Mouse (Mus musculus): ENCODE measurements around the gene H2-Q4. TPM values are rescaled to one million over a fixed set of nuclear protein-coding genes. Genes with fewer than 3 reads are reported as not detected.
"Not testable (repeated sequence)": the region's sequence is repeated elsewhere in the genome, so short reads cannot be mapped to it uniquely, and the experiment has no call there.

The H2-Q4 gene
- polyA plus RNA-seq, 1 experiment from 2014 or later: 6.0 TPM

DNA sequence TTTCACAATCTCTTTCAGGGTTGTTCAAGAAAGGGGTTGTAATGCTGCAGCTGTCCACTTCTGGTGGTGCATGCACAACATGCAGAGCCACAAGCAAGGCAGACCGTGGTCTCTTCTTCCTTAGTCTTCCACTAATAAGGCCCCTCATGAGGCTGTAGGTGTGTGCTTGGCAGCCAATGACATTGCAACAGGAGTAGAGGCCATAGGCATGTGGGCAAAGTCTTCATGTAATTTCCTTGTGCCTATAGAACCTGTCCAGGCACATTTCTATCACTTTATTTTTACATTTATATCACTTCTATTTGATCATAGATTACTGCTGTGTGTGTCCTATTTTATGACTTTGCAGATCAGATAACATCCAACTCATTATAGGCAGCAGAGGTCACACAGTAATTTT lies 33.6 kb downstream of the H2-Q4 start:
- not testable (repeated sequence) for H3K27me3 ChIP-seq (ENCODE audit: insufficient read depth, low read length); H3K4me2 ChIP-seq; H3K4me1 ChIP-seq (ENCODE audit: insufficient read depth); ATAC-seq (ENCODE audit: insufficient read depth); H3K9me3 ChIP-seq (ENCODE audit: low read depth, low read length); H3K36me3 ChIP-seq (ENCODE audit: insufficient read depth); DNase-seq; H3K4me3 ChIP-seq (ENCODE audit: low read depth, low read length); H3K9ac ChIP-seq; H3K27ac ChIP-seq (ENCODE audit: low read depth)
- no CpG with 5 or more reads among the region's 1 CpGs for WGBS

DNA sequence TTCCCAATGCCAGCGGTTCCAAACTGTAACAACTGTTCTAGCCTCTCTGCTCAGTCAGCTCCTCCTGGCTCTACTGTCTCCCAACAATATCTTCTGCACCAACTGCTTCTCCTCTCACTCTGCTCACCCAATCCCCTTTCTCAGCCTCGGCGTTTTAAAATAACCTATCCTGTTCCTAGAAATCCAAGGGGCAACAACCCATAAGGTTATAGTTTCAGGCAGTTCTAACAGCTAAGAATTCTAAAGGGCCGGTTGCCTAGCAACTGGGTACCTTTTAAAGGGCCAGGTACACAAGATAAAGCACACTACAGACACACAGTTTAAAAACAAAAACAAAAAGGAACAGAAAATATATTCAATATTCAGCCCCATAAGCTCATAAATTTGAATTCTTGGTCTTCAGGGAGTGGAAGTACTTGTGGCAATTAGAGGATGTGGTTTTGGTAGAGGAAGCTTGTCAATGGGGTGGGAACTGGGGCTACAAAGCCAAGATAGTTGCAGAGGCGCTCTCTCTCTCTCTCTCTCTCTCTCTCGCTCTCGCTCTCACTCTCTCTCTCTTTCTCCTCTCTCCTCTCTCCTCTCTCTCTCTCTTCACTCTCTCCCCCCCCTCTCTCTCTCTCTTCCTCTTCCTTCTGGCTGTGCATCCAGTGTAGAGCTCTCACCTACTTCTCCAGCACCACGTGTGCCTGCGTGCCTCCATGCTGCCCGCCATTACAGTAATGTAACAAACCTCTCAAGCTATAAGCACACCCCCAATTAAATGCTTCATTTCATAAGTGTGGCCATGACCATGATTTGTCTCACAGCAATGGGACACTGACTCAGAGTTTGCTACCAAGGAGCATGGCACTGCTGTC lies 36.1 kb downstream of the H2-Q4 start:
- not testable (repeated sequence) for DNase-seq; H3K4me1 ChIP-seq (ENCODE audit: insufficient read depth); H3K9me3 ChIP-seq (ENCODE audit: low read depth, low read length); H3K4me3 ChIP-seq (ENCODE audit: low read depth, low read length); H3K9ac ChIP-seq; H3K36me3 ChIP-seq (ENCODE audit: insufficient read depth); H3K27ac ChIP-seq (ENCODE audit: low read depth); H3K4me2 ChIP-seq; ATAC-seq (ENCODE audit: insufficient read depth); H3K27me3 ChIP-seq (ENCODE audit: insufficient read depth, low read length)
- 77% methylated on average over 3 of the region's 10 CpGs for WGBS

DNA sequence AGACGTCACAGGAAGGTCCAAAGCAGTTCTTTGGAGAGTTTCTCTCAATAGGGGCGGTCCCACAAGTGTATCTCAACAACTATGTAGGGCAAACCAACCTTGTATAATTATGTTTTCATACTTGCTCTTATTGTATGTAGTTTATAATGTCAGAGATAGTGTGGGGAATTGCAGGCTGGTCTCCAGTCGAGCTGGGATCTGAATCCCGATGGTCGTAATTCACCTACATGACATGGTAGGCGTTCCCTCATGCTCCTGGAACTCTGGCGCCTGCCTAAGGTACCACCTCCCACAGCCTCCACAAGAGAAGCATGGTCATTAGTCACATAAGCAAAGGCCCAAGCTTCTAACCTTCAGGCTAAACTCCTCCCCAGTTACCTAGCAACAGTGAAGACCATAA lies 39.4 kb downstream of the H2-Q4 start:
- H3K27ac ChIP-seq (ENCODE audit: low read depth): no peak overlapping the region
- H3K9ac ChIP-seq: no peak overlapping the region
- no peaks in the 10 kb centered on the region for H3K9me3 ChIP-seq (ENCODE audit: low read depth, low read length)
- H3K27me3 ChIP-seq (ENCODE audit: insufficient read depth, low read length): 0 out of 2 replicates have a peak, but pooled peaks cover 8% of the 10 kb centered on the region
- DNase-seq (no peak), ATAC-seq (ENCODE audit: insufficient read depth) (no peak)
- no peak overlapping the region for H3K4me2 ChIP-seq
- no peak overlapping the region for H3K4me3 ChIP-seq (ENCODE audit: low read depth, low read length)
- WGBS: 70% methylated on average over 7 of the region's 7 CpGs
- no peak for TF ChIP-seq CTCF (IDR thresholded peaks at IDR 0.05; ENCODE audit: low read depth)
- no peaks in the 10 kb centered on the region for H3K36me3 ChIP-seq (ENCODE audit: insufficient read depth)
- H3K4me1 ChIP-seq (ENCODE audit: insufficient read depth): no peaks in the 10 kb centered on the region

DNA sequence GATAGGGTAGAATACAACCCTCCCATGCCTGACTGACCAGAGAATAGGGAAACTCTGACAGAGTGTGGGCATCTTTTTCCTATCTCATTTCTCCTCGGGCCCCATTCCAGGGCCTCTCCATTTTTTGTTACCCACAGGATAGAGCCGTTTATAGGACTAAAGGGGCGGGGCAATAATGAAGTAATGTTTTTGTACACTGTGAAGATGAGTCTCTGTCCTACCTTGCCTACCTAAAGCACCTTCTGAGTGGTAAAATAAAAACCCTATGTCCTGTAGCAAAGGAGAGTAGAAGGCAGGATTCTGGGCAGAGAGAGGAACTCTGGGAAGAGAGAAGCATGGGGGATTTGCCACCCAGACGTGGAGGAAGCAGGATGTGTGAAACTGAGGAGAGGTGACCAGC lies 40.1 kb downstream of the H2-Q4 start:
- H3K4me1 ChIP-seq (ENCODE audit: insufficient read depth); H3K27ac ChIP-seq (ENCODE audit: low read depth); H3K4me2 ChIP-seq; H3K36me3 ChIP-seq (ENCODE audit: insufficient read depth); H3K4me3 ChIP-seq (ENCODE audit: low read depth, low read length); DNase-seq; H3K9ac ChIP-seq; H3K9me3 ChIP-seq (ENCODE audit: low read depth, low read length); H3K27me3 ChIP-seq (ENCODE audit: insufficient read depth, low read length); ATAC-seq (ENCODE audit: insufficient read depth): not testable (repeated sequence)
- WGBS: 59% methylated on average over 4 of the region's 4 CpGs

DNA sequence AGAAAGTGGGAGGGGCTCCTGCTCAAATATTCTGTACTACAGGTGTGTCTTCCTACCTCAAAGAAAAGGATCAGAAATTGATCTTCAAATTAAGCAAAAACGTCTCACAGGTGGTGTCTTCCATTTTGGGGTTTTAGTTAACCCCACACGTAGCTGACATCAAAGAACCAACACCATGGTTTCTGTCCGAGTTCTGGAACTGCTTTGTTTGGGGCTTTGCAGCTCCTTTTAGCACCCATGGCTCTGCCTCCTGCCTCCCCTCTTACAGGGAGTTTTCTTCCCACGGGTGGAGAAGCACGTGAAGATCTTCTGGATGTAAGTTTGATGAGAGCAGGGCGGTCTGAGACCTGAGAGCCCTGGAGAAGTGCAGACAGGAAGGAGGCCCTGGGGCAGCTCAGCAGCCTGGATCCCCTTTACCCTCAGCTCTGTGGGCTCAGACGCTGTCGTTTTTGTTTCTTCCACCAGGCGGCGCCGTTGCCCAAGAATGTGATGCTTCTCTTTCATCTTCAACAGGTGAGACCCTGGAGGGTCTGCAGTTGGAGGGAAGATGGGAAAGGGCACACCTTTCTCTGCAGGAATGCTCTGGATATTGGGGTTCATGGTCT lies 40.9 kb downstream of the H2-Q4 start:
- WGBS: 16% methylated on average over 11 of the region's 11 CpGs
- not testable (repeated sequence) for H3K9me3 ChIP-seq (ENCODE audit: low read depth, low read length); H3K36me3 ChIP-seq (ENCODE audit: insufficient read depth); H3K4me3 ChIP-seq (ENCODE audit: low read depth, low read length); ATAC-seq (ENCODE audit: insufficient read depth); H3K4me1 ChIP-seq (ENCODE audit: insufficient read depth); H3K9ac ChIP-seq; H3K4me2 ChIP-seq; H3K27ac ChIP-seq (ENCODE audit: low read depth)
- peak; percentile 69 for DNase-seq
- H3K27me3 ChIP-seq (ENCODE audit: insufficient read depth, low read length): peaks cover 16% of the 10 kb centered on the region
- TF ChIP-seq CTCF (IDR thresholded peaks at IDR 0.05; ENCODE audit: low read depth): peak; percentile 85

DNA sequence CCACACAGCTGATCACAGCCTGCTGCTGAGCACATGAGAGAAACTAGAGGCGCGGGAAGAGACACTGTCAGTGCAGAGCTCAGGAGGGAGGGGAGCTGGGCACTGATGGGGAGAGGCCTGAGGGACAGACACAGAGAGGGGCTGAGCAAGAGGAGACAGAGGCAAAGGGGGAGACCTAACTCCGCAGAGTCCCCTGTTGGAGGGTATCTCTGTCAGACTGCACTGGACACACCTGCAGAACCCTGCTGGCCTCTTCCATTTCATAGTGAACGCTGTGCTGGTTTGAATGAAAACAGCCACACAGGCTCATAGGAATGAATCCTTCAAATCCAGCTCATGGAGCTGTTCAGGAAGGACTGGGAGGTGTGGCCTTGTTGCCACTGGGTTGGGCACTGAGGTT lies 41.9 kb downstream of the H2-Q4 start:
- not testable (repeated sequence) for H3K9me3 ChIP-seq (ENCODE audit: low read depth, low read length); DNase-seq

DNA sequence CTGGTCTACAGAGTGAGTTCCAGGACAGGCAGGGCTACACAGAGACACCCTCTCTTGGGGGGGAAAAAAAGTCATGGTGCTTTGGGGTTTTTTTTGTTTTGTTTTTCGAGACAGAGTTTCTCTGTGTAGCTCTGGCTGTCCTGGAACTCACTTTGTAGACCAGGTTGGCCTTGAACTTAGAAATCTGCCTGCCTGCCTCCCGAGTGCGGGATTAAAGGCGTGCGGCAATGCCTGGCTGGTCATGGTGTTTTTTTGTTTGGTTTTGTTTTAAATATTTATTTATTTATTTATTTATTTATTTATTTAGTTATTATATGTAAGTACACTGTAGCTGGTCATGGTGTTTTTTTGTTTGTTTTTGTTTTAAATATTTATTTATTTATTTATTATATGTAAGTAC lies 42.9 kb downstream of the H2-Q4 start:
- H3K27me3 ChIP-seq (ENCODE audit: insufficient read depth, low read length): peaks cover 25% of the 10 kb centered on the region
- not testable (repeated sequence) for H3K4me2 ChIP-seq; ATAC-seq (ENCODE audit: insufficient read depth); H3K4me3 ChIP-seq (ENCODE audit: low read depth, low read length); H3K4me1 ChIP-seq (ENCODE audit: insufficient read depth); H3K9me3 ChIP-seq (ENCODE audit: low read depth, low read length); H3K36me3 ChIP-seq (ENCODE audit: insufficient read depth); DNase-seq; H3K9ac ChIP-seq; H3K27ac ChIP-seq (ENCODE audit: low read depth)
- WGBS: 89% methylated on average over 5 of the region's 5 CpGs

More for the DNA sequence above, 41.9 kb downstream of the H2-Q4 start:
- not testable (repeated sequence) for H3K36me3 ChIP-seq (ENCODE audit: insufficient read depth); H3K4me3 ChIP-seq (ENCODE audit: low read depth, low read length); ATAC-seq (ENCODE audit: insufficient read depth); H3K9ac ChIP-seq; H3K4me1 ChIP-seq (ENCODE audit: insufficient read depth); H3K27ac ChIP-seq (ENCODE audit: low read depth); H3K4me2 ChIP-seq
- 87% methylated on average over 4 of the region's 4 CpGs for WGBS
- peaks cover 25% of the 10 kb centered on the region for H3K27me3 ChIP-seq (ENCODE audit: insufficient read depth, low read length)

DNA sequence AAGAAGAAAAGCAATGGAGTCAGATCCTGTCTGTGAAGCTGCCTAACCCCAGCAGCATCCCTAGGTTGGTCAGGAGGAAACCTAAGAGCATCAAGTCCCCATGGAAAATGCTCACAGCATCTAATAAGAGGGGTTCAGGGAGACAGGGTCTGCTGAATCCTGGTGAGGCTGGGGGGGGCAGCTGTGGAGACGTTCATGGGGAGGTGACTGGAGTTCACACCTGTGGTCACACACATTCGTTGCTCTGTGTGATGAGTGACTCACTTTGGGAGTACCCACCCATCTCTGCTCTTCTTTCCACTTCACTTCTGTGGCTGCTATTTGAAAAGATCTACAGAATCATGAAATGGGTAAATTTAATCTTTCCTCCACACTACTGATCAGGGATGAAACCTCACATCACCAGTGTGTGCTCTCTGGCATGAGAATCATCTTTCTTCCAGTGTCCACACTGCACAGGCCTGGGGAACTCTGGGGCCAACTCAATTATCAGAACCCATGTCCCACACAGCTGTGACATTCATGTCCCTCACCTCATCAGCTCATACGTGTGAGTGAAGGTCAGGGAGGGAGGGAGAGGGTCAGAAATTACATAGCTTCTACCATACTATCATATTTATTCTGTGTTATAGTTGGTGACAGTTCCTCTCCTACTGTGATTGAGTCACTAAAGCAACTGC lies 43.9 kb downstream of the H2-Q4 start:
- not testable (repeated sequence) for ATAC-seq (ENCODE audit: insufficient read depth); H3K4me3 ChIP-seq (ENCODE audit: low read depth, low read length); H3K4me1 ChIP-seq (ENCODE audit: insufficient read depth); H3K27ac ChIP-seq (ENCODE audit: low read depth); DNase-seq; H3K9ac ChIP-seq; H3K9me3 ChIP-seq (ENCODE audit: low read depth, low read length); H3K4me2 ChIP-seq; H3K36me3 ChIP-seq (ENCODE audit: insufficient read depth)
- H3K27me3 ChIP-seq (ENCODE audit: insufficient read depth, low read length): peaks cover 25% of the 10 kb centered on the region
- 47% methylated on average over 3 of the region's 3 CpGs for WGBS

DNA sequence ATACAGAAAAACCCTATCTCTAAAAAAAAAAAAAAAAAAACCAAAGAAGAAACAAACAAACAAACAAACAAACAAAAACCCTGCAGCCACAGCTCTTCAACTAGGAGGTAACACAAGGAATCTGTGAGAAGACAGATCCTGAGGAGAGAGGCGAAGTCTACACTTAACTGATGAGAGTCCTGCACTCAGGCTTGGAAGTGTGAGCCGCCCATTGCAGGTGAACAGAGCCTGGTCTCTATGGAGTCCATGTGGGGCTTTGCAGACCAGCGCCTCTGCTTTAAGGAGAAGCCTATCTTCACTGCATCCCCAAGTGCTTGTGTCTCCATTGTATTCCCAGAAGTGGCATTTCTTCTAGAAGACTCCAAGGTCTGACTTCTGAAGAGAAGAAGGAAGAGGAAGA lies 44.7 kb downstream of the H2-Q4 start:
- not testable (repeated sequence) for H3K36me3 ChIP-seq (ENCODE audit: insufficient read depth); H3K4me1 ChIP-seq (ENCODE audit: insufficient read depth); H3K4me2 ChIP-seq; H3K9ac ChIP-seq; H3K4me3 ChIP-seq (ENCODE audit: low read depth, low read length); ATAC-seq (ENCODE audit: insufficient read depth); DNase-seq; H3K27ac ChIP-seq (ENCODE audit: low read depth); H3K9me3 ChIP-seq (ENCODE audit: low read depth, low read length)
- WGBS: 82% methylated on average over 3 of the region's 3 CpGs
- H3K27me3 ChIP-seq (ENCODE audit: insufficient read depth, low read length): peaks cover 25% of the 10 kb centered on the region

All from lung, embryonic 14.5 days (tissue).